Mouse (Mus musculus) hindbrain, embryonic 10.5 days (tissue): ENCODE results near the gene Lcn9. TPM values are rescaled to one million over a fixed set of nuclear protein-coding genes. Genes with fewer than 3 reads are reported as not detected.
A peak's percentile ranks its signal among the peaks of the same experiment; 100 is the strongest.
"Not testable (repeated sequence)": the region's sequence is repeated elsewhere in the genome, so short reads cannot be mapped to it uniquely, and the experiment has no call there.

ENCODE experiments used
- DNase-seq: peaks from one replicate; pipeline ENCODE4 v3.0.0-alpha.2; 2017; ENCODE audit warnings: low spot score
- H3K27ac ChIP-seq: fragments of 300-500 bp; sonication (generic); 2 replicates; pipeline ENCODE4 v1.5.1; 2016; ENCODE audit warnings: mild to moderate bottlenecking, moderate library complexity
- H3K27me3 ChIP-seq: fragments of 300-500 bp; sonication (generic); 2 replicates; pipeline ENCODE4 v1.6.1; 2016; ENCODE audit warnings: mild to moderate bottlenecking; ENCODE audit not compliant: poor library complexity, insufficient read depth, severe bottlenecking
- H3K36me3 ChIP-seq: fragments of 300-500 bp; sonication (generic); 2 replicates; pipeline ENCODE4 v1.6.1; 2016; ENCODE audit warnings: mild to moderate bottlenecking, moderate library complexity
- H3K4me1 ChIP-seq: fragments of 300-500 bp; sonication (generic); replicated peaks from 2 replicates; pipeline ENCODE4 v1.6.1; 2016; ENCODE audit warnings: mild to moderate bottlenecking
- H3K4me3 ChIP-seq: fragments of 300-500 bp; sonication (generic); 2 replicates; pipeline ENCODE4 v1.5.1; 2016; ENCODE audit warnings: mild to moderate bottlenecking, moderate library complexity
- H3K9me3 ChIP-seq: fragments of 300-500 bp; sonication (generic); 2 replicates; pipeline ENCODE4 v1.6.1; 2016; ENCODE audit warnings: mild to moderate bottlenecking, moderate library complexity
- WGBS: fragments of 180-500 bp; shearing (Covaris S2); methylation state at CpG from one replicate; pipeline ENCODE4 v1.1.7; 2016; 5-methylcytosine and 5-hydroxymethylcytosine counted together
- polyA plus RNA-seq: library from polyadenylated mRNA; unstranded; fragments of >200 nt; fragmentation: Nextera tagmentation; extraction: Ambion mirVana; gene quantifications from 2 replicates; pipeline ENCODE4 v1.2.1, GENCODE M21; 2016

Lcn9 gene
- polyA plus RNA-seq, 1 experiment from 2014 or later = not detected

- no peaks in the 10 kb centered on the region for H3K4me1 ChIP-seq
- H3K27ac ChIP-seq = no peak overlapping the region
- no peaks in the 10 kb centered on the region for H3K36me3 ChIP-seq
- H3K4me3 ChIP-seq = no peak overlapping the region
- 79% methylated on average over 5 of the region's 5 CpGs for WGBS
- H3K27me3 ChIP-seq = peaks cover 5% of the 10 kb centered on the region; the same call in 1 of the 2 replicates
- no peak for DNase-seq
- no peaks in the 10 kb centered on the region for H3K9me3 ChIP-seq
Observed at GRCm38 (mm10) chr2:25813364-25813763, 9.6 kb upstream of the Lcn9 start.

GRCm38 (mm10) chr2:25815748-25816147 is 7.2 kb upstream of the Lcn9 start, which contains the start of gene Glt6d1:
Gene Glt6d1 (minus strand): TSS chr2:25815848.
- H3K27me3 ChIP-seq, H3K9me3 ChIP-seq, H3K27ac ChIP-seq, H3K36me3 ChIP-seq, H3K4me1 ChIP-seq, H3K4me3 ChIP-seq, DNase-seq: not testable (repeated sequence)
- 82% methylated on average over 1 of the region's 1 CpGs for WGBS

- 86% methylated on average over 3 of the region's 3 CpGs for WGBS
- Histone ChIP-seq H3K9me3 (no peaks in the 10 kb centered on the region), H3K27ac (no peak overlapping the region), H3K36me3 (no peaks in the 10 kb centered on the region), H3K27me3 (no peaks in the 10 kb centered on the region), H3K4me1 (no peaks in the 10 kb centered on the region), H3K4me3 (no peak overlapping the region)
- DNase-seq = no peak
Observed at GRCm38 (mm10) chr2:25824751-25825150, 1.8 kb downstream of the Lcn9 start.

- WGBS = 79% methylated on average over 8 of the region's 8 CpGs
- Histone ChIP-seq H3K4me3 (no peak overlapping the region), H3K27ac (no peak overlapping the region), H3K36me3 (no peaks in the 10 kb centered on the region), H3K27me3 (no peaks in the 10 kb centered on the region), H3K9me3 (no peaks in the 10 kb centered on the region), H3K4me1 (no peaks in the 10 kb centered on the region)
- DNase-seq = no peak
Observed at GRCm38 (mm10) chr2:25828344-25828947, 5.5 kb downstream of the Lcn9 start.

- Histone ChIP-seq H3K27me3 (no peaks in the 10 kb centered on the region), H3K9me3 (no peaks in the 10 kb centered on the region)
- WGBS = 89% methylated on average over 3 of the region's 3 CpGs
Observed at GRCm38 (mm10) chr2:25830786-25831185, 7.8 kb downstream of the Lcn9 start.

GRCm38 (mm10) chr2:25836291-25836690 is 13.3 kb downstream of the Lcn9 start:
- Histone ChIP-seq H3K9me3 (no peaks in the 10 kb centered on the region), H3K27me3 (no peaks in the 10 kb centered on the region), H3K27ac (no peak overlapping the region), H3K4me3 (no peak overlapping the region), H3K36me3 (no peaks in the 10 kb centered on the region), H3K4me1 (no peaks in the 10 kb centered on the region)
- 53% methylated on average over 5 of the region's 5 CpGs for WGBS
- peak; percentile 70 for DNase-seq

More at GRCm38 (mm10) chr2:25830786-25831185, 7.8 kb downstream of the Lcn9 start:
- H3K27ac ChIP-seq = no peak overlapping the region
- no peak for DNase-seq
- H3K4me1 ChIP-seq = no peaks in the 10 kb centered on the region
- H3K36me3 ChIP-seq = no peaks in the 10 kb centered on the region
- H3K4me3 ChIP-seq = no peak overlapping the region

- H3K36me3 ChIP-seq = no peaks in the 10 kb centered on the region
- DNase-seq = no peak
- WGBS = 71% methylated on average over 4 of the region's 4 CpGs
- H3K27ac ChIP-seq = no peak overlapping the region
- no peak overlapping the region for H3K4me3 ChIP-seq
- no peaks in the 10 kb centered on the region; the same call in 1 of the 2 replicates for H3K4me1 ChIP-seq
- H3K9me3 ChIP-seq = no peaks in the 10 kb centered on the region
- H3K27me3 ChIP-seq = no peaks in the 10 kb centered on the region
Observed at GRCm38 (mm10) chr2:25842161-25842560, 19.2 kb downstream of the Lcn9 start.

GRCm38 (mm10) chr2:25842758-25843157 is 19.8 kb downstream of the Lcn9 start:
- 70% methylated on average over 1 of the region's 1 CpGs for WGBS
- no peaks in the 10 kb centered on the region for H3K9me3 ChIP-seq
- H3K27ac ChIP-seq = no peak overlapping the region
- no peaks in the 10 kb centered on the region for H3K36me3 ChIP-seq
- no peaks in the 10 kb centered on the region; the same call in 1 of the 2 replicates for H3K4me1 ChIP-seq
- no peak overlapping the region for H3K4me3 ChIP-seq
- H3K27me3 ChIP-seq = no peaks in the 10 kb centered on the region
- DNase-seq = no peak

- Histone ChIP-seq H3K27me3 (no peaks in the 10 kb centered on the region), H3K27ac (no peak overlapping the region), H3K9me3 (no peaks in the 10 kb centered on the region), H3K4me1 (no peaks in the 10 kb centered on the region; the same call in 1 of the 2 replicates), H3K4me3 (no peak overlapping the region), H3K36me3 (no peaks in the 10 kb centered on the region)
- 86% methylated on average over 3 of the region's 3 CpGs for WGBS
- DNase-seq = no peak
Observed at GRCm38 (mm10) chr2:25844097-25844496, 21.1 kb downstream of the Lcn9 start.

- Histone ChIP-seq H3K36me3 (no peaks in the 10 kb centered on the region), H3K27me3 (no peaks in the 10 kb centered on the region), H3K9me3 (no peaks in the 10 kb centered on the region), H3K4me3 (no peak overlapping the region), H3K4me1 (no peaks in the 10 kb centered on the region; the same call in none of the 2 replicates), H3K27ac (no peak overlapping the region)
- no peak for DNase-seq
- 90% methylated on average over 8 of the region's 8 CpGs for WGBS
Observed at GRCm38 (mm10) chr2:25846516-25846915, 23.6 kb downstream of the Lcn9 start.

- Histone ChIP-seq H3K27ac (no peak within 1 kb of the TSS), H3K9me3 (no peaks in the 10 kb centered on the region), H3K4me3 (no peak within 1 kb of the TSS), H3K27me3 (no peaks in the 10 kb centered on the region), H3K4me1 (no peaks in the 10 kb centered on the region; the same call in none of the 2 replicates), H3K36me3 (no peaks in the 10 kb centered on the region)
- 87% methylated on average over 16 of the region's 16 CpGs for WGBS
- no peak for DNase-seq
Observed at GRCm38 (mm10) chr2:25847226-25847625, 24.3 kb downstream of the Lcn9 start, which contains the start of gene Sohlh1. Gene Sohlh1 (minus strand): TSS chr2:25847248.

- no peaks in the 10 kb centered on the region for H3K27me3 ChIP-seq
- H3K4me1 ChIP-seq = no peaks in the 10 kb centered on the region; the same call in 1 of the 2 replicates
- no peak overlapping the region for H3K4me3 ChIP-seq
- peak; percentile 46 for DNase-seq
- H3K27ac ChIP-seq = no peak overlapping the region
- no peaks in the 10 kb centered on the region for H3K36me3 ChIP-seq
- H3K9me3 ChIP-seq = no peaks in the 10 kb centered on the region
- 11% methylated on average over 4 of the region's 4 CpGs for WGBS
Observed at GRCm38 (mm10) chr2:25850330-25850729, 27.4 kb downstream of the Lcn9 start.

- WGBS = 65% methylated on average over 3 of the region's 3 CpGs
- DNase-seq = no peak
- Histone ChIP-seq H3K27me3 (no peaks in the 10 kb centered on the region), H3K4me1 (no peaks in the 10 kb centered on the region; the same call in 1 of the 2 replicates), H3K36me3 (no peaks in the 10 kb centered on the region), H3K9me3 (no peaks in the 10 kb centered on the region), H3K4me3 (no peak overlapping the region), H3K27ac (no peak overlapping the region)
Observed at GRCm38 (mm10) chr2:25852626-25853025, 29.7 kb downstream of the Lcn9 start.
